Mouse (Mus musculus) embryo, embryonic 9.5 days (tissue): ENCODE measurements around the gene Dstn.

Experiments
- DNase-seq: peaks from one replicate; pipeline ENCODE4 v3.0.0-alpha.2; 2017; ENCODE audit errors: extremely low spot score

The Dstn gene

GRCm38 (mm10) chr2:143914760-143915599 is at the start of gene Dstn:
Gene Dstn, plus strand, starts transcription at chr2:143915320.
- peak; percentile 99 for DNase-seq

- peak; percentile 71 for DNase-seq
These were observed 47.8 kb upstream of the Dstn start for GRCm38 (mm10) chr2:143867326-143867725.

- no peak for DNase-seq
These were observed 44.0 kb upstream of the Dstn start for GRCm38 (mm10) chr2:143870936-143871688.

GRCm38 (mm10) chr2:143876026-143876425 is 39.1 kb upstream of the Dstn start:
- no peak for DNase-seq

GRCm38 (mm10) chr2:143876929-143877632 is 38.0 kb upstream of the Dstn start:
- no peak for DNase-seq

DNA sequence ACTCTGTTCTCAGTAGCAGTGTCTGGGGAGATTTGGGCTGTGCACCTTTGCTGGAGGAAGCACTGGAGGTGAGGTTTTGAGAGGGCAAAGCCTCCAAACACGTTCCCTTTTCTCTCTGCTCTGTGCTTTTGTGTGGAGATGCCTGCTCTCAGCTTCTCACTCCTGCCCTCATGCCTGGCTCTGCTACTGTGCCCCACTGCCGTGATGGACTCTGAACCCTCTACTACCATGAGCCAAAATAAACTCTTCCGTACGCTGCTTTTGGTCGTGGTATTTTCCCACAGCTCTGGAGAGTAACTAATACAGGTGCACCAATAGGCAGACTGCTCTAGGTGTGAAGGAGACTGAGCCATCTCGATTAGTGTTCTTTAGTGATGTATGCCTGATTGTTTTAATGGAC is 35.8 kb upstream of the Dstn start:
- DNase-seq, result no peak

- DNase-seq, result no peak
These were observed 33.1 kb upstream of the Dstn start for GRCm38 (mm10) chr2:143882002-143882401.

GRCm38 (mm10) chr2:143882606-143883288 is 32.4 kb upstream of the Dstn start:
- no peak for DNase-seq

DNA sequence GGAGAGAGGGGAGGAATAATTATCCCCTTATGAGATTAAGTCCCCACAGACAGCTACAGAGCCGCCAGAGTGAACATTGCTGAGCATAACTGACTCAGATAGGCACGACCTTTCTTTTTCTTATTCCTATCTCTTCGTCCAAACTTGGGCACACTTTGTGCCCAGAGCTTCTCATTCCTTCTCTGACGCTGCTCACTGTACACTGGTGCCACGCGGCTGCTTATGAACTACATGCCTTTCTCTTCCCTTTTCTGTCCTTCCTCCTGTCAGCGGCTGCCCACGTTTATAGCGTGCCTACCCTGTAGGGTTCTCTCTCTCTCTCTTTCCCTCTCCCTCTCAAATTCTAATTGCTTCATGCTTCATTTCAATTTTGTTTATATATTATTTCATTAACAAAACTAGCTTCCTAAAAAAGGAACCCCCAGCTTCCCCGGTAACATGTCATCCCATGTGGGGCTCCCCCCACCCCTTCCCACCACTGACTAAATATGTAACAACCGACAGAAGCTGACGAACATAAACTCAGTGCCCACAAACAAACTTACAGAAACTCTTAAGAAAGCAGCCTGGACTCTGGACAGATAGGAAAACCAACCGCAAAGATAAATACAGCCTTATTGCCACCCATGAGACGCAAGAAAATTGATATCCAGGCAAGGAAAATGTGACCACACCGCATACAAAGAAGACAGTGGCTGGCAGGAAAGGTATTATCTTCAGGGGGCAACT is 25.8 kb upstream of the Dstn start:
- DNase-seq, result no peak

GRCm38 (mm10) chr2:143889860-143890433 is 25.2 kb upstream of the Dstn start:
- peak; percentile 32 for DNase-seq

DNA sequence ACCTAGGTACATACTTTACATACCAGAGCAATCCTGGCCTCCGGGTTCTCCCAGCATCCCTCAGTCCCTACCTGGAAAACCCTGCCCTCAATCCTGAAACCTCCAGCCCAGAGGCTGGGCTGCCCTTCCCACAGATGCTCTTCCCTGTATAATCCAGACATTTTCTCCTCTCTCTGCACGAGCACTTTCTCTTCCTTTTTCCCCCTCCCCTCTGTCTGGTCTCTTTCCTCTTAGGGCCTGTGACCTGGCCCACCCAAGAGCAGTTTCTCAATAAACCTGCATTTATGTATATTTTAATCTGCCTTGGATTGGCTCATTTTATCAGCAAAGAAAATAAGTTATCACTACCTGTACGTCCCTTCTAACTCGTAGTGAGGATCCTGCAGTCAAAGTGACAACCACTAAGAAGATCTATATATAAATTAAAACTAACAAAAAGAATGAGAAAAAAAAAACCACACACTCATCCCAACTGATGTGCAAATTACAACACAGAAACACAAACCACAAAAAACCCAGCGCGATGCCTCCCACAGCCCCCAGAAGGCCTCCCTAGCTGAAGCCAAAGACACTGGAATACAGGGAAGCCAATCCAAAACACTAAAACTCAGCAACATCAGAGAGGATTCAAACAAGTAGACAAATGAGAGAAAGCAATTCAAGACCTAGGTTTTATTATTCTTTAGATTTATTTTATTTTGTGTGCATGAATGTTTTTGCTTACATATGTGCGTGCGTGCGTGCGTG is 23.6 kb upstream of the Dstn start:
- DNase-seq, result no peak

DNA sequence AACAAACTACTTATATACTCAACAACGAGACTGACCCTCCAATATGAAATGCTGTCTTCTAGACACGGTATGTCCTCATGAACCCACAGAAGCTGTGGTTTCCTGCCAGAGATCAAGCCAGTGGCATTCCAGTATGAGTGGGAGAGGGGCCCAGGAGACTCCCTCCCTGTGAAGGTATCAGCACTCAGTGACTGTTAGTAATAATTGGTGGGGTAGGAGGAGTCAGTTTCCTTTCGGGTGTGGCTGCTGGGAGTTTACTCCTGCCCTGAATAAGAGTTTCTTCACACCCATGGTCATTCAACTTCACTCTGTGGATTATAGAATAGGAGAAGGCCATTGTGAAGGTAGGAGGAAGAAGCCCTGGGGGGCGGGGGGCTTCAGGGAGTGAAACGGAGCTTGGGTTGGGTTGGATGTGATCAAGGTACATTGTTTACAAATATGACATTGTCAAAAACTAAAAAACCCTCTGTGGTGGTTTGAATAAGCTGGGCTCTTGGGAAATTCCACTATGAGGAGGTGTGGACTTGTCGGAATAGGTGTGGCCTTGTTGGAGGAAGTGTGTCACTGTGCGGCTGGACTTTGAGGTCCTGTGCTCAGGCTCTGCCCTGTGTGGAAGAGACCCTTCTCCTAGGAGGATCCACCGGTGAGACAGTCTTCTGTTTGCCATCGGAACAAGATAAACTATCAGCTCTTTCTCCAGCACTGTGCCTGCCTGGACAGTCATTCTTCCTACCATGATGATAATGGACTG is 15.5 kb upstream of the Dstn start:
- DNase-seq, result no peak

DNA sequence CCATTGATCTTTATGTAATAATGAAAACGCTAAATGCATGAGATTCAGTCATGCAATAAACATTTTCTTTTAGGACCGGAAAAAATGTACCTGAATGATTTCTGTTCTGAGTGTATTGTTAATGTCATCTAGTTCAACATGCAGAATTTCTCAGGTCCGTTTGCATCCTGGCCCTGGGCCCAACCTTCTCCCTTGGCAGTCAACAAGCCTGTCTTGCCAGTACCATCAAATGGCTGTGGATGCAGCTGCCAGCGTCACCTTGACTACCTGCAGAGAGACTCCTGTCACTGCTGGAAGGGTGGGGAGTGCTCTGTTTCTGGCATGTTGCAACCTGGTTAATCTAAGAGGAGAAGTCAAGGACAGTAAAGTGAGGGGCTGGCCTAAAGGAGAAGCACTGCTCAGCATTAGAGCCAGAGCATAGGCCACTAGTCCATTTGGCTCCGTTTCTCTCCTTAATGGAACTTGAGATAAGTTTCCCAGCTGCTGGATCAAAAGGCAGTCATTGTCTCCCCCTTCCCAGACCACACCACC is 14.2 kb upstream of the Dstn start:
- DNase-seq, result no peak

GRCm38 (mm10) chr2:143903376-143904045 is 11.6 kb upstream of the Dstn start:
- DNase-seq, result no peak

DNA sequence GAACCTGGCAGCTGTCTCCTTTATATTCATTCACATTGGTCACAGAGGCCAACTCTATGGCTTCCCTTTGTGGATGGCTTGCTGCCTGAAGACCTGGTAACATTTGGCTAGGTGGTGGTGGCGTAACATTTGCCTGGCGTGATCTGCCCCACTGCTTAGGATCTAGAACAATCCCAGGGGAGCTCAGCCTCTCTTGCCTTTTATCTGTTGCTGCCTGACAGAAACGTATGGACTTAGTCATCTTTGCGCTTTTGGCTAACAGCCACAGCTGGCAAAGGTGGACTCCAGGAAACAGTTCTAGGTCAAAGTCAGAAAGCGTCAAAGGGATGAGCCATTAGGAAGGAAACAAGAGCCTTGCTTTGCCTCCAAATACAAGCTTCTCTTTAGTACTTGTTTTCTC is 10.2 kb upstream of the Dstn start:
- DNase-seq, result no peak

DNA sequence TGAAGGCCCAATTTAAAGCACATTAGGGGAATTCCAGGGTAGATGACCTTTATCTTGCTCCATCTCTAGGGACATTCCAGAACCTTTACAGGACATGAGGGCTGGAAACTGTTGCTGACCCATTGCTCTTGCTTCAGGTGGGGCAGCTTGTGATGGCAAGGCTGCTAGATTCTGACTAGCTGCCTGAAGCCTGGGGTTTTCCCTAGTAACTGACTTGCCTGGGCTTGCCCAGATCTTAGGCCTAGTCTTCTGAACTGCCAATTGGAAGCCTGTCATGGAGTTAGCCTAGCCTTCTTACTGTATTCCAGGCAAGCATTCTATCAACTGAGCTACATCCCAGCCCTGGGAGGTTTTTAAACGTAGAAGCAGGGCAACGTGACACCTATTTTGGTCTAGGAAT is 5.9 kb upstream of the Dstn start:
- DNase-seq, result no peak

DNA sequence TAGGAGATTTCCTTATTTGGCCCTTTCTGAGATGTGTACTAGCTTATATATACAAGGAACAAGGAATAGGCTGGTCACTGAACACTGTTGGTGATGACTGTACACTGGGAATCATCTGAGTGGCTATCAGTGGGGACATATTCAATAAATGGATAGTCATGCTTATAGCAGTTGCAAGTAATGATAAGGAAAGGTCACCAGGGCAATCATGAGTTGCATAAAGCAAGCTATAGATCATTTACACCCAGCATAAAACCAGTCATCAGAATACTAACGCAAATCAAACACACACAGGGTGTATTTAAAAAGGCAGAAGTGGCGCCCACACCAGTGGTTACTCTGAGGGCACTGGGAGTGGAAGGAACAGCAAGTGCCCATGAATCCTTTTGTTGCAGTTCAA is 2.9 kb upstream of the Dstn start:
- no peak for DNase-seq

GRCm38 (mm10) chr2:143914221-143914620 is 899 bp upstream of the Dstn start:
- DNase-seq, result peak; percentile 25
